Mouse (Mus musculus): Measurements from ENCODE around the gene A030003K21Rik. TPM values are rescaled to one million over a fixed set of nuclear protein-coding genes. Genes with fewer than 3 reads are reported as not detected.

The A030003K21Rik gene
- polyA plus RNA-seq, 2 experiments = not detected

DNA sequence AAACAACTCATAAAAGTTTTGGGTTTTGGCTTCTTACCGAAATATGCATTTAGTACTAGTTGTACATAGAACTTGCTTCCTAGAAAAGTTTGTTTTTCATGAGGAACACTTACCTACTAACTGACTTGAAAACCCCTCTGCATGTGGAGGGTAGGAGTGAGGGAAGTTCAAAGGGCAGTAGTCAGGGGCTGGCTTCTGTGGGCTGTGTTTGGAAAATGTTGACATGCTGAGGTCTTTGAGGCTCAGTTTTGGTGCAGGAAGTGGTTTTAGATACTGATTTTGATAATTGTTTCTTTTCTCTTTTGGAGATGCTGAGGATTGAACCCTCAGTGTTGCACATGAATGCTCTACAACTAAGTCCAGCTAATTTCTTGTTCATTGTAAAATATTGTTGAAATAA is 42.6 kb downstream of the A030003K21Rik start:
- peaks cover 65% of the 10 kb centered on the region for H3K36me3 ChIP-seq (replicated peaks; ENCODE audit: control insufficient read depth, insufficient read depth, low read depth)
- 87% methylated on average over 1 of the region's 1 CpGs for WGBS (ENCODE audit: insufficient replicate concordance)
- DNase-seq (ENCODE audit: low read depth in 3 of 3, low spot score in 3 of 3) = no peak
- ATAC-seq (ENCODE audit: insufficient read depth) = no peak
- H3K4me3 ChIP-seq (ENCODE audit: insufficient read depth in 1 of 2, low read depth in 2 of 2, low read length in 2 of 2) = no peak overlapping the region
- H3K9ac ChIP-seq (replicated peaks) = no peak overlapping the region
- TF ChIP-seq CTCF (IDR thresholded peaks at IDR 0.05; ENCODE audit: low read depth) = no peak
- H3K4me2 ChIP-seq (ENCODE audit: low read depth) = no peak overlapping the region
- no peak overlapping the region for H3K27ac ChIP-seq
- no peaks in the 10 kb centered on the region for H3K9me3 ChIP-seq (ENCODE audit: control insufficient read depth, low read length)
- H3K4me1 ChIP-seq (replicated peaks; ENCODE audit: control insufficient read depth in 2 of 2, insufficient read depth in 2 of 2, low read length in 1 of 2) = no peaks in the 10 kb centered on the region
- H3K27me3 ChIP-seq (ENCODE audit: control insufficient read depth, insufficient read depth, low read length) = no peaks in the 10 kb centered on the region

DNA sequence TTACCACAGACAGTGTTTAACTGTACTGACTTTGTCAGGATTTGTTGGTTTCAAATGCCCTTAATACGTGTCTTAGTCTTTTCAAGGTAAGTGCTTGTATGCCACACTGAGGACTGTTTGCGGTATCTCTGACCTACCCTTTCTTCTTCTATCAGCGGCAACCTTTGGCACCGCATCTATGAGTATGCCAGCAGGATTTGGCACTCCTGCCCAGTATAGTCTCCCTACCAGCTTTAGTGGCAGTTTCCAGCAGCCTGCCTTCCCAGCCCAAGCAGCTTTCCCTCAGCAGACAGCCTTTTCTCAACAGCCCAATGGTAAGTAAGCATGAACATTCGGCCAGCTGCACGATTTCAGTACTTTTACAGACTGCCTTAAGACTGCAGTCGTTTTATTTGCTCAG is 49.9 kb downstream of the A030003K21Rik start:
- Histone ChIP-seq H3K27me3 (ENCODE audit: control insufficient read depth, insufficient read depth, low read length) (no peaks in the 10 kb centered on the region), H3K9ac (replicated peaks) (no peak overlapping the region), H3K36me3 (replicated peaks; ENCODE audit: control insufficient read depth, insufficient read depth, low read depth) (peaks cover 68% of the 10 kb centered on the region), H3K4me2 (ENCODE audit: low read depth) (no peak overlapping the region), H3K27ac (no peak overlapping the region), H3K4me3 (ENCODE audit: insufficient read depth in 1 of 2, low read depth in 2 of 2, low read length in 2 of 2) (no peak overlapping the region), H3K9me3 (ENCODE audit: control insufficient read depth, low read length) (no peaks in the 10 kb centered on the region), H3K4me1 (replicated peaks; ENCODE audit: control insufficient read depth in 2 of 2, insufficient read depth in 2 of 2, low read length in 1 of 2) (no peaks in the 10 kb centered on the region)
- TF ChIP-seq EP300 (IDR thresholded peaks at IDR 0.05; ENCODE audit: low read depth) (no peak), CTCF (IDR thresholded peaks at IDR 0.05; ENCODE audit: low read depth) (no peak)
- WGBS (ENCODE audit: insufficient replicate concordance) = 93% methylated on average over 7 of the region's 7 CpGs
- ATAC-seq (ENCODE audit: insufficient read depth) = no peak
- DNase-seq (ENCODE audit: low read depth in 3 of 3, low spot score in 3 of 3) = no peak

Other genes starting within 250 kb of the A030003K21Rik start
- 47.9 and 82.1 TPM in 2 replicates for gene Mff, start 218.5 kb downstream of the A030003K21Rik start, polyA plus RNA-seq (2012; rRNA removed)
- 193 and 197 TPM in 2 replicates for gene Mff, start 218.5 kb downstream of the A030003K21Rik start, polyA plus RNA-seq (2014; fragmentation: Nextera tagmentation; extraction: Ambion mirVana)
- not detected in 2 replicates for gene Tm4sf20, start 174.9 kb downstream of the A030003K21Rik start, polyA plus RNA-seq (2012; rRNA removed)
- not detected in 2 replicates for gene Tm4sf20, start 174.9 kb downstream of the A030003K21Rik start, polyA plus RNA-seq (2014; fragmentation: Nextera tagmentation; extraction: Ambion mirVana)
- not detected in 2 replicates for gene Gm47791, start 172.1 kb downstream of the A030003K21Rik start, polyA plus RNA-seq (2012; rRNA removed)
- not detected in 2 replicates for gene Gm47791, start 172.1 kb downstream of the A030003K21Rik start, polyA plus RNA-seq (2014; fragmentation: Nextera tagmentation; extraction: Ambion mirVana)
- 43.8 and 47.8 TPM in 2 replicates for gene Agfg1, start 103.9 kb downstream of the A030003K21Rik start, polyA plus RNA-seq (2012; rRNA removed)
- 59.4 and 65.3 TPM in 2 replicates for gene Agfg1, start 103.9 kb downstream of the A030003K21Rik start, polyA plus RNA-seq (2014; fragmentation: Nextera tagmentation; extraction: Ambion mirVana)
- gene A030005L19Rik, start 30.1 kb downstream of the A030003K21Rik start, polyA plus RNA-seq (2012; rRNA removed) = 2.0 and 2.3 TPM in 2 replicates
- 0.24 and 0.37 TPM in 2 replicates for gene A030005L19Rik, start 30.1 kb downstream of the A030003K21Rik start, polyA plus RNA-seq (2014; fragmentation: Nextera tagmentation; extraction: Ambion mirVana)
- 0.11 TPM in 1 of 2 replicates, not detected in the other for gene A030014E15Rik, start 18.5 kb downstream of the A030003K21Rik start, polyA plus RNA-seq (2012; rRNA removed)
- gene A030014E15Rik, start 18.5 kb downstream of the A030003K21Rik start, polyA plus RNA-seq (2014; fragmentation: Nextera tagmentation; extraction: Ambion mirVana) = not detected in 2 replicates
- gene Gm6217, start 12.0 kb downstream of the A030003K21Rik start, polyA plus RNA-seq (2012; rRNA removed) = not detected in 2 replicates
- gene Gm6217, start 12.0 kb downstream of the A030003K21Rik start, polyA plus RNA-seq (2014; fragmentation: Nextera tagmentation; extraction: Ambion mirVana) = not detected in 2 replicates
- not detected in 2 replicates for gene Gm7544, start 12.6 kb upstream of the A030003K21Rik start, polyA plus RNA-seq (2012; rRNA removed)
- not detected in 2 replicates for gene Gm7544, start 12.6 kb upstream of the A030003K21Rik start, polyA plus RNA-seq (2014; fragmentation: Nextera tagmentation; extraction: Ambion mirVana)
- not detected in 2 replicates for gene Gm47955, start 16.9 kb upstream of the A030003K21Rik start, polyA plus RNA-seq (2012; rRNA removed)
- gene Gm47955, start 16.9 kb upstream of the A030003K21Rik start, polyA plus RNA-seq (2014; fragmentation: Nextera tagmentation; extraction: Ambion mirVana) = not detected in 2 replicates
- gene Gm47959, start 57.2 kb upstream of the A030003K21Rik start, polyA plus RNA-seq (2012; rRNA removed) = not detected in 2 replicates
- gene Gm47959, start 57.2 kb upstream of the A030003K21Rik start, polyA plus RNA-seq (2014; fragmentation: Nextera tagmentation; extraction: Ambion mirVana) = not detected in 2 replicates
- 0.04 TPM in 2 replicates for gene Slc19a3, start 95.1 kb upstream of the A030003K21Rik start, polyA plus RNA-seq (2012; rRNA removed)
- gene Slc19a3, start 95.1 kb upstream of the A030003K21Rik start, polyA plus RNA-seq (2014; fragmentation: Nextera tagmentation; extraction: Ambion mirVana) = not detected in 2 replicates
- not detected in 2 replicates for gene Krtap28-10, start 99.1 kb upstream of the A030003K21Rik start, polyA plus RNA-seq (2012; rRNA removed)
- not detected in 2 replicates for gene Krtap28-10, start 99.1 kb upstream of the A030003K21Rik start, polyA plus RNA-seq (2014; fragmentation: Nextera tagmentation; extraction: Ambion mirVana)
- gene Gm47969, start 101.5 kb upstream of the A030003K21Rik start, polyA plus RNA-seq (2012; rRNA removed) = not detected in 2 replicates
- not detected in 2 replicates for gene Gm47969, start 101.5 kb upstream of the A030003K21Rik start, polyA plus RNA-seq (2014; fragmentation: Nextera tagmentation; extraction: Ambion mirVana)
- gene A030005K14Rik, start 116.0 kb upstream of the A030003K21Rik start, polyA plus RNA-seq (2012; rRNA removed) = not detected in 2 replicates
- not detected in 2 replicates for gene A030005K14Rik, start 116.0 kb upstream of the A030003K21Rik start, polyA plus RNA-seq (2014; fragmentation: Nextera tagmentation; extraction: Ambion mirVana)
- gene Krtap28-13, start 117.5 kb upstream of the A030003K21Rik start, polyA plus RNA-seq (2012; rRNA removed) = not detected in 2 replicates
- not detected in 2 replicates for gene Krtap28-13, start 117.5 kb upstream of the A030003K21Rik start, polyA plus RNA-seq (2014; fragmentation: Nextera tagmentation; extraction: Ambion mirVana)
- 0.16 TPM in 1 of 2 replicates, not detected in the other for gene Ccl20, start 173.4 kb upstream of the A030003K21Rik start, polyA plus RNA-seq (2012; rRNA removed)
- gene Ccl20, start 173.4 kb upstream of the A030003K21Rik start, polyA plus RNA-seq (2014; fragmentation: Nextera tagmentation; extraction: Ambion mirVana) = 0.19 TPM in 1 of 2 replicates, not detected in the other
- not detected in 2 replicates for gene Daw1, start 216.4 kb upstream of the A030003K21Rik start, polyA plus RNA-seq (2012; rRNA removed)
- not detected in 2 replicates for gene Daw1, start 216.4 kb upstream of the A030003K21Rik start, polyA plus RNA-seq (2014; fragmentation: Nextera tagmentation; extraction: Ambion mirVana)

All from liver, embryonic 14.5 days (tissue).